Mouse (Mus musculus) WW6 (cell line): ENCODE results near the gene Scaf11.
A peak's percentile ranks its signal among the peaks of the same experiment; 100 is the strongest.

ENCODE experiments used
- DNase-seq: peaks from one replicate; pipeline ENCODE4 v3.0.0-alpha.2; 2013; ENCODE audit warnings: low read depth, low spot score

Gene Scaf11

GRCm38 (mm10) chr15:96398333-96398732 is 62.3 kb downstream of the Scaf11 start:
- DNase-seq: no peak

GRCm38 (mm10) chr15:96396641-96397344 is 63.9 kb downstream of the Scaf11 start:
- peak; percentile 7 for DNase-seq

DNA sequence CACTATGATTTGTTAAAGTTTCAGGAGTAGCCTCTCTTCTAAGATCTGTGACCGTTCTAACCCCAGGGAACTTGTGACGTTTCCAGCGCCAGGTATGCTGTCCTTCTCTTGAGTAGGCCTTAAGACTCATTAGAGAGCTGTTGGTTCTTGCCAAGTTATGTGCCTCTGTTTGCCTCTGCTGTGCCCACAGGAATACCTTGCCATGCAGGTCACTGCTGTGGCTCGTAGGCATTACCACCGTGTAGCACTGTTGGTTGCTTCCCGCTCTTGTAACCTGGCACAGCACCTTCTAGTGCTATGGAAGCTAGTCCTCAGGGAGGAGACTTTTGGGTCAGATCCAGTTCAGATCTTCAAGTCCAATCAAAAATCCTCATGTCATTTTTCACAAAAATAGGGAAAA is 65.6 kb downstream of the Scaf11 start:
- DNase-seq: no peak

DNA sequence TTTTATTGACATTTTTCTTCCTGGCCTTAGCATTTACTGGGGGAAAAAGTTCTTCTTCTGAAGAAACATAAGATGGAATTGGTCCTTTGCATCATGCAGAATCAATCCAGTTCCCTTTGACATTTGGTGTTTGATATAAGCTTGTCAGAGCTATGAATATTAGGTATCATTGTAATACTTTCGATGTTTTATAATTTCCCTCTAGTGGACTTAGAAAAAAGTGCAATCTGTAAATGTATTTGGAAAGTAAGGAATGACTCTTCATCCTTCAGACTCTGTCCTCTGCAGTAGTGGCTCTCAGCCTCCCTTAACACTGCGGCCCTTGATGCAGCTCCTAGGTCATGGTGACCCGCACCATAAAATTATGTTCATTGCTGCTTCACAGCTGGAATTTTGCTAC is 67.8 kb downstream of the Scaf11 start:
- no peak for DNase-seq

GRCm38 (mm10) chr15:96388565-96388964 is 72.1 kb downstream of the Scaf11 start:
- no peak for DNase-seq

GRCm38 (mm10) chr15:96382223-96382622 is 78.4 kb downstream of the Scaf11 start:
- no peak for DNase-seq

GRCm38 (mm10) chr15:96377701-96378100 is 82.9 kb downstream of the Scaf11 start:
- DNase-seq: no peak

DNA sequence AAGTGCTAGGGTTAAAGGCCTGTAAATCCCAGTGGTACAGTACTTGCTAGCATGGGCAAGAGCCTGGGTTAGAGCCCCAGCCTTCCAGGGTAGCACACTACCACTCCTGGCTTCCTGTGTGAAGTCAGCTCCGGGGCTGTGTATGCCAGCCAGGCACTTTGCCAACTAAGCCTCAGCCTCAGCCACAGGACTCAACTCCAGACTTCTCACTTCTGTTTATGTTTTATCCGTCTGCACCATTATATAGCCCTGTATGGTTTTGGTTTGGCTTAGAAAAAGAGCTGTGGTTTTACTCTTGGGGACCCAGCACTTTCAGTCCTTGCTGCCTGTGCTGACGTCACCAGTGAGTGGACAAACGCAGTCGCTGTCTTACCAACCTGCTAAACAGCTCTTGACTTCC is 83.4 kb downstream of the Scaf11 start:
- DNase-seq: no peak

GRCm38 (mm10) chr15:96376214-96376613 is 84.4 kb downstream of the Scaf11 start:
- no peak for DNase-seq

DNA sequence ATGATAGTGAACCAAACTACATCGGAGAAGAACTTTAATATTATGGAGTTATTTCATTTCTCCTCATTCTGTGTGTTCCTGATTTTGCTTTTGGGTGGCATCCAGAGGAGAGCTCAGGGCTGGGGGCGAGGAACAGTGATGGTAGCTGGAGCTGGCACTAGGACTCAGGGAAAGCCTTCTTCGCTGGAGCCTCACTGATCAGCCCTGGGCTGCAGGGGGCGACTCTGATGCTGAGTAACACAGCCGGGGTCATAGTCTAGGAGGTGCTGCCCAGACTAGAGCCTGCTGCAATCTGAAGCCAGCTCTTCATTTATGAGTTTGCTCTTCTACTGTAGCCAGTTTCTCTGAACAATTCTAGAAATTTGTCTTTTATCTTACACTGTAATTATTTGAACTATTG is 87.5 kb downstream of the Scaf11 start:
- no peak for DNase-seq

- DNase-seq: no peak
Observed at GRCm38 (mm10) chr15:96372628-96373027, 88.0 kb downstream of the Scaf11 start.

- DNase-seq: no peak
Observed at GRCm38 (mm10) chr15:96371311-96371710, 89.3 kb downstream of the Scaf11 start.

- DNase-seq: no peak
Observed at GRCm38 (mm10) chr15:96366176-96366963, 94.3 kb downstream of the Scaf11 start.

DNA sequence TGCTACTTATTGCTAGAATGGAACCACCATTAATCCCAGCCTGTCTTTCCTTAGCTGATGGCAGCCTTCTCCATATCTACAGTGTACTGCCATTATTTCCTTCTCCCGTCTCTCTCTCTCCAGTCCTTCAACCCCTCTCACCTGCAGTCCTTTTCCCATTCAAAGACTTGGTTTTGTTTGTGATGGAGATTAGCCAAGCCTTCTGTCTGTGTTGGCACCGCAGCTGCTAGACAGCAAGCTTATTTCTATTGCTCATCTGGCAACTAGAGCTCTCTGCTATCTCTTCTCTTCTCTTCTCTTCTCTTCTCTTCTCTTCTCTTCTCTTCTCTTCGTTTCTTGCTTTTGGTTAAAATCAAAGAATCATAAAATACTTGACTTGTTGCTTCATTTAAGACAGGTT is 95.3 kb downstream of the Scaf11 start:
- DNase-seq: no peak
